Mouse (Mus musculus) midbrain, postnatal 0 days (tissue): ENCODE data around the gene Vdac2. TPM values are rescaled to one million over a fixed set of nuclear protein-coding genes. Genes with fewer than 3 reads are reported as not detected.

ENCODE experiments used
- ATAC-seq: fragments of 200-750 bp; cut with Nextera tagmentation; 2 replicates; pipeline ENCODE4 v1.8.0; 2017; ENCODE audit warnings: moderate number of reproducible peaks, mild to moderate bottlenecking, moderate TSS enrichment, moderate library complexity; ENCODE audit not compliant: low FRiP score
- DNase-seq: peaks from one replicate; pipeline ENCODE4 v3.0.0-alpha.2; 2015; ENCODE audit warnings: low spot score
- H3K27ac ChIP-seq: fragments of 300-500 bp; sonication (generic); 2 replicates; pipeline ENCODE4 v1.5.1; 2014; ENCODE audit warnings: low read depth, mild to moderate bottlenecking, low read length, mixed read lengths
- H3K27me3 ChIP-seq: fragments of 300-500 bp; sonication (generic); 2 replicates; pipeline ENCODE4 v1.6.1; 2014; ENCODE audit warnings: low read length, control low read depth, mixed read lengths; ENCODE audit not compliant: insufficient read depth
- H3K36me3 ChIP-seq: fragments of 300-500 bp; sonication (generic); 2 replicates; pipeline ENCODE4 v1.6.1; 2014; ENCODE audit warnings: low read length, control low read depth, mixed read lengths; ENCODE audit not compliant: insufficient read depth
- H3K4me1 ChIP-seq: fragments of 300-500 bp; sonication (generic); 2 replicates; pipeline ENCODE4 v1.6.1; 2014; ENCODE audit warnings: mild to moderate bottlenecking, control low read depth, antibody characterized with exemption, low read length, mixed read lengths; ENCODE audit not compliant: insufficient read depth
- H3K4me2 ChIP-seq: fragments of 300-500 bp; sonication (generic); 2 replicates; pipeline ENCODE4 v1.6.1; 2014; ENCODE audit warnings: low read depth, mild to moderate bottlenecking, low read length, mixed read lengths; ENCODE audit not compliant: poor library complexity, severe bottlenecking
- H3K4me3 ChIP-seq: fragments of 300-500 bp; sonication (generic); 2 replicates; pipeline ENCODE4 v1.5.1; 2014; ENCODE audit warnings: low read depth, mild to moderate bottlenecking, low read length, moderate library complexity
- H3K9ac ChIP-seq: fragments of 300-500 bp; sonication (generic); replicated peaks from 2 replicates; pipeline ENCODE4 v1.6.1; 2014; ENCODE audit warnings: mild to moderate bottlenecking, low read length, moderate library complexity, mixed read lengths; ENCODE audit not compliant: poor library complexity, severe bottlenecking
- H3K9me3 ChIP-seq: fragments of 300-500 bp; sonication (generic); 2 replicates; pipeline ENCODE4 v1.6.1; 2016; ENCODE audit warnings: low read length, control low read depth
- CTCF ChIP-seq: IDR thresholded peaks from 2 replicates; pipeline ENCODE4 v1.5.1; 2016; ENCODE audit warnings: antibody characterized with exemption, mild to moderate bottlenecking
- WGBS: fragments of 180-500 bp; shearing (Covaris S2); extraction: QIAGEN DNeasy Blood & Tissue Kit; methylation state at CpG from one replicate; pipeline ENCODE4 v1.1.7; 2014; 5-methylcytosine and 5-hydroxymethylcytosine counted together
- polyA plus RNA-seq: library from polyadenylated mRNA; unstranded; fragments of >200 nt; fragmentation: Nextera tagmentation; extraction: Ambion mirVana; gene quantifications from 2 replicates; pipeline ENCODE4 v1.2.1, GENCODE M21; 2015
- total RNA-seq: library from RNA; depleted of rRNA; stranded (reverse); fragments of >200 nt; gene quantifications from 2 replicates; pipeline ENCODE4 v1.2.3, GENCODE M21; 2014

The Vdac2 gene
- total and polyA plus RNA-seq, 2 experiments from 2014 or later = 219 to 300 TPM

GRCm38 (mm10) chr14:21851996-21852791, 27.2 kb downstream of the Vdac2 start:
- Histone ChIP-seq H3K27me3 (no peaks in the 10 kb centered on the region), H3K9ac (no peak overlapping the region), H3K36me3 (no peaks in the 10 kb centered on the region), H3K4me2 (no peak overlapping the region), H3K4me1 (peaks cover 7% of the 10 kb centered on the region; the same call in 1 of the 2 replicates), H3K4me3 (no peak overlapping the region), H3K27ac (no peak overlapping the region), H3K9me3 (no peaks in the 10 kb centered on the region)
- no peak for ATAC-seq
- no peak for DNase-seq
- no peak for TF ChIP-seq CTCF
- 80% methylated on average over 16 of the region's 16 CpGs for WGBS

- peak overlapping the region; percentile 32; the same call in 1 of the 2 replicates for H3K27ac ChIP-seq
These were observed 28.5 kb downstream of the Vdac2 start for GRCm38 (mm10) chr14:21853456-21854109.

GRCm38 (mm10) chr14:21854271-21854670, 29.2 kb downstream of the Vdac2 start:
- Histone ChIP-seq H3K9ac (no peak overlapping the region), H3K9me3 (no peaks in the 10 kb centered on the region), H3K27me3 (no peaks in the 10 kb centered on the region), H3K4me3 (no peak overlapping the region), H3K4me1 (0 out of 2 replicates have a peak, but pooled peaks cover 3% of the 10 kb centered on the region), H3K27ac (no peak overlapping the region), H3K36me3 (no peaks in the 10 kb centered on the region), H3K4me2 (peak overlapping the region; percentile 45; the same call in 1 of the 2 replicates)
- DNase-seq (no peak), ATAC-seq (no peak)
- 83% methylated on average over 9 of the region's 9 CpGs for WGBS
- TF ChIP-seq CTCF = no peak

More at GRCm38 (mm10) chr14:21853456-21854109, 28.5 kb downstream of the Vdac2 start:
- no peak overlapping the region for H3K9ac ChIP-seq
- H3K27me3 ChIP-seq = no peaks in the 10 kb centered on the region
- ATAC-seq = peak; percentile 38
- peak overlapping the region; percentile 45 for H3K4me2 ChIP-seq
- no peaks in the 10 kb centered on the region for H3K9me3 ChIP-seq
- no peaks in the 10 kb centered on the region for H3K36me3 ChIP-seq
- DNase-seq = peak; percentile 94
- H3K4me1 ChIP-seq = 0 out of 2 replicates have a peak, but pooled peaks cover 3% of the 10 kb centered on the region
- 8% methylated on average over 17 of the region's 17 CpGs for WGBS
- H3K4me3 ChIP-seq = peak overlapping the region; percentile 13; the same call in 1 of the 2 replicates
- TF ChIP-seq CTCF = peak; percentile 82

- DNase-seq (no peak), ATAC-seq (no peak)
- Histone ChIP-seq H3K4me2 (no peak overlapping the region), H3K36me3 (no peaks in the 10 kb centered on the region), H3K27me3 (no peaks in the 10 kb centered on the region), H3K27ac (no peak overlapping the region), H3K4me3 (no peak overlapping the region), H3K4me1 (0 out of 2 replicates have a peak, but pooled peaks cover 3% of the 10 kb centered on the region), H3K9me3 (no peaks in the 10 kb centered on the region), H3K9ac (no peak overlapping the region)
- WGBS = 34% methylated on average over 3 of the region's 3 CpGs
- TF ChIP-seq CTCF = no peak
These were observed 30.9 kb downstream of the Vdac2 start for GRCm38 (mm10) chr14:21855961-21856360.

GRCm38 (mm10) chr14:21856886-21857285, 31.8 kb downstream of the Vdac2 start:
- no peaks in the 10 kb centered on the region for H3K9me3 ChIP-seq
- 76% methylated on average over 14 of the region's 14 CpGs for WGBS
- no peak for DNase-seq

GRCm38 (mm10) chr14:21866291-21866690, 41.3 kb downstream of the Vdac2 start:
- 73% methylated on average over 7 of the region's 7 CpGs for WGBS
- no peak overlapping the region for H3K9ac ChIP-seq
- no peaks in the 10 kb centered on the region for H3K36me3 ChIP-seq
- H3K4me2 ChIP-seq = no peak overlapping the region
- no peak for TF ChIP-seq CTCF
- no peaks in the 10 kb centered on the region for H3K9me3 ChIP-seq
- no peaks in the 10 kb centered on the region for H3K27me3 ChIP-seq
- H3K27ac ChIP-seq = no peak overlapping the region
- DNase-seq (peak; percentile 23), ATAC-seq (no peak)
- no peak overlapping the region for H3K4me3 ChIP-seq
- H3K4me1 ChIP-seq = no peaks in the 10 kb centered on the region

More at GRCm38 (mm10) chr14:21856886-21857285, 31.8 kb downstream of the Vdac2 start:
- Histone ChIP-seq H3K27ac (no peak overlapping the region), H3K36me3 (no peaks in the 10 kb centered on the region), H3K27me3 (no peaks in the 10 kb centered on the region), H3K4me2 (no peak overlapping the region), H3K4me1 (0 out of 2 replicates have a peak, but pooled peaks cover 3% of the 10 kb centered on the region), H3K4me3 (no peak overlapping the region), H3K9ac (no peak overlapping the region)
- no peak for TF ChIP-seq CTCF
- no peak for ATAC-seq
